Mouse (Mus musculus): Measurements from ENCODE around the gene Gbp3. TPM values are rescaled to one million over a fixed set of nuclear protein-coding genes. Genes with fewer than 3 reads are reported as not detected.
A peak's percentile ranks its signal among the peaks of the same experiment; 100 is the strongest.

Gbp3 gene
- total RNA-seq, 2 experiments from 2014 or later = 5.2 to 7.6 TPM

DNA sequence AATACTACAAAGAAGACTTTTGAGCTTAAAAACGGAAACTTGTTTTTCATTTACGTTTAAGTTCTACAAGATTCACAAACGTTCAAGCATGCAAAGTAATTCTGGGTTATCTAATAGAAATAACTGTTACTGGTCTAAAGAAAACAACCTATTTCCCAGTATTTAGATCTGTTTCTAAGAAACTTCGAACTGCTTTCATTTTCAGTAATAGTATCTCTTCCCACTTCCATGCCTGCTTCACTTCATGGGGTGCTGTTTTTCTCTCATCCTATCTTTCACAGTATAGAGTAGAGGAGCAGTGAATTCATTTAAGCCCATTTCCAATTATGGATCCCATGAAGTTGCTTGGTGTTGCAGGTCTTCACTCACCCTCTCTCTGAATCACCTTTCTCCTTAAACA, 18.5 kb downstream of the Gbp3 start:
- DNase-seq = no peak
- intact Hi-C loops (cut with DNase I; ENCODE audit: low total_unique reads) = no loop called here

DNA sequence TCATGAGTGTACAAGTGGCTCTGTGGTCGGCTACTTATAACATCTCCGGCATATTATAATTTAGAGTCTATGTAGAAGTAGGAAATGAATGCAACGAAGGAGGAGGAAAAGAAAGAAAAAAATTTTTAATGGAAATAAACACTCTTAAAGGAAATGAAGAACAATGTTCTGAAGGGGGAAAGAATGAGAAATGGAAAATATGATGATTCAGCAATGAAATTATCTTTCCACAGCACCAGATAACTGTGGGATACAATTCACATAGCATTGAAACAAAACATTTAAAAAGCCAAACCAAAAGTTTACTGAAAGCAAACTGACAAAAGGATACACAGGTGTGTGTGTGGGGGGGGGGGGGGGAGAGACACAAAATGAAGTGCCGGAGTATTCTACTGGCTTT, 23.2 kb downstream of the Gbp3 start:
- no peak for DNase-seq
- intact Hi-C loops (cut with DNase I; ENCODE audit: low total_unique reads) = no loop called here

DNA sequence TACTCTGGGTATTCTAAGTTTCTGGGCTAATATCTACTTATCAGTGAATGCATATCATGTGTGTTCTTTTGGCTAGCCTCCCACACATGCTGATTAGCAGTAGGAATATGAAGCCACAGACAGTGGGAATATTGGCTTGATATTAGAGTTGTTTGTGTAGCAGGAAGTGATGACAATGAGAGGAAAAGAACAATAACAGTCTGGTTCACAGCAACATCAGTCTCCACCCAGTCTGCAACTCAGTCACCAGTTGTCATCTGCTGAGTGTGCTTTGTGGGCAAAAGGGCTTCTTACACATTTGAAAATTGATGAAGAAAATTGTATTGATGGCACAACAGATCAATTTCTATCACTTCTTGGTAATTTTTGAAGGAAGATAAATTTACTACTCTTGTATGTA, 27.6 kb downstream of the Gbp3 start:
- intact Hi-C loops (cut with DNase I; ENCODE audit: low total_unique reads) = no loop called here
- no peak for DNase-seq

DNA sequence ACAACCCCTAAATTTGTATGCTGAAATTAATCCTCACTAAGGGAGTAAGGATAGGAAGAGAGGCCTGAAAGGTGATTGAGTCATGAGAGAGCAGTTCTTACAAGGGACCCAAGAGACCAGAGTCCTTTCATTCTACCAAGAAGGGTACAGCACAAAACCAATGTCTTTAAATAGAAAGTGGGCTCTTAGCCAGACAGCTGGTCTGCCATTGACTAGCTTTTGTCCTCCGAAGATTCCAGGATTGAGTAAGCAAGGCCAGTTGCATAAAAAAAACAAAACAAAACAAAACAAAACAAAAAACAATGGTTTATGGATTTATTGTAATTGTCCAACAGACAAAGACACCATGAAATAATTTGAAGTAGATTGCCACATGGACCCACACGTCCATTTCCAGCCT, 29.1 kb downstream of the Gbp3 start:
- DNase-seq = no peak
- intact Hi-C loops (cut with DNase I; ENCODE audit: low total_unique reads) = no loop called here

DNA sequence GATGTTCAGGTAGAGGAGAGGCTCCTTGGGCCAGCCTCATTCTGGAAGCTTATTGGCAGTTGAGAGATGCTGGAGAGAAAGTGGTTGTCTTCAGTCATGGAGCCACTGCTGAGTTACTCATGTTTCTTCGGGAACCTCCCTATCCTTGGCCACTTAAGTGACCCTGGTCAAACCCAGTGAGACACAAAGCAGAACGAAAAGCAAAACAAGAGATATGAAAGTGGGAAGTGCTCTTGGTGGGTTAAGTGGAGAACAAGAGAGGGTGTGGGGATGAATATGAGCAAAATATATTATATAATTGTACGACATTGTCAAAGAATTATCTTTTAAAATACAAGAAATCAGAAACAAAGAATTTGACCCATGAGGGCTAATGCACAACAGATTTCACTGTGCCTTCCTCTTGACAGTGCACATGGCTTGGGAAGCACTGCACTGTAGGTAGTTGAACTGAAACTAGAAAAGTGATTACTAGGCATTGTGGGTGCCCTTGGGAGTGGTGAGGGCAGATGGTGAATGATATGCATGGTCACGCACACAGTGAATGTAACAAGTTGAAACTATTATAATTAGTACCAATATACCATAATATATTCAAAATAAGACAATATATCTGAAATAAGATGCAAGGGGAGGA, 30.7 kb downstream of the Gbp3 start:
- intact Hi-C loops (cut with DNase I; ENCODE audit: low total_unique reads) = no loop called here
- no peak for DNase-seq

DNA sequence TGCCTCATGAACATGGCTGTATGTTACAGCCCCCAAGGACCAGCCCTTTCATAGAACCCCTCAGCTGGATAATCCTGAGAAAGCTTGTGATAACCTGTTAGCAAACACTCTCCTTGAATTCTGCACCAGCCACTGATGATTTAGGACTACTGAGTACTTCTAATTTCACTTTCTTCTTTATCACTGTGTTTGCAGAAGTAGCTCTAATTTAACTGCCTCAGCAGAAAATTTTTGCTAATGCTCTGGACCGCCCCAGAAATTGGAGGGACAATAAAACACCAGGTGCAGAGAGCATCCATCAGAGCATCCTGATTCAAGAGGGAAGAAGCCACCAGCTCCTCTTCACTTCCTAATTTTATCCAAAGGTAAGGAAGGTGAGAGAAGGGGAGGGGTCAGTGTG, 34.7 kb downstream of the Gbp3 start, which contains the start of gene Gbp2b:
Gene Gbp2b (plus strand): TSS at position 301 of the 400 bp plus-strand sequence.
- DNase-seq = no peak
- intact Hi-C loops (cut with DNase I; ENCODE audit: low total_unique reads) = no loop called here

DNA sequence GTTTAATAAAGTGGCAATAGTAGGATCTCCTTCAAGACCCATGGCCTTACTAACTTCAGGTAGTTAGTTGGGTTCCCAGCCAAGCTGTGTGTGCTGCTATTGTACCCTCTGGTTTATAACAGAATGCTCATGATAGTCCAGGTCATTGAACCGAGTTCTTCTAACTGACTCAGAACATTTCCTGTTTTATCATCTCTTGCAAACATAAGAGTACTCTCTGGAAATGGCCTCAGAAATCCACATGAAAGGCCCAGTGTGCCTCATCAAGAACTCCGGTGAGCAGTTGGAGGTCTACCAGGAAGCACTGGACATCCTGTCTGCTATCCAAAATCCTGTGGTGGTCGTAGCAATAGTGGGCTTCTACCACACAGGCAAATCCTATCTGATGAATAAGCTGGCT, 38.1 kb downstream of the Gbp3 start:
- intact Hi-C loops (cut with DNase I; ENCODE audit: low total_unique reads) = no loop called here
- DNase-seq = no peak

DNA sequence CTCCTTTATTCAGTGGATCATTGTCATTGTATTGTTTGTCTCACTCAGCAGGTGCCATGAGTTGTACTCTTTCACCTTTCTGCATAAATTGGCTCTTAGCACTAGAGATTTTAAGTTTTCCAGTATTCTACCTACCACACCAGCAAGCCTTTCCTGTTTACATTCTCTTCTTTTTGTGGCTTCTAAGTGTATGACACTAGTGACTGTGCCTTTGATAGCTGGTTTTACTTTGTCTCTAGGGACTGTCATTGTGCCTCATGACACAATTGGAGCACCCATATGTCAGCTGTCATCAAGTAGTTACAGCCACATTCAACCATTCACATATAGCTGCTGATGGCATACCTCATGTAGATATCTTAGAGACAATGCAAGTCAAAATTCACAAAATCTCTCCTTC, 41.8 kb downstream of the Gbp3 start:
- intact Hi-C loops (cut with DNase I; ENCODE audit: low total_unique reads) = no loop called here

DNA sequence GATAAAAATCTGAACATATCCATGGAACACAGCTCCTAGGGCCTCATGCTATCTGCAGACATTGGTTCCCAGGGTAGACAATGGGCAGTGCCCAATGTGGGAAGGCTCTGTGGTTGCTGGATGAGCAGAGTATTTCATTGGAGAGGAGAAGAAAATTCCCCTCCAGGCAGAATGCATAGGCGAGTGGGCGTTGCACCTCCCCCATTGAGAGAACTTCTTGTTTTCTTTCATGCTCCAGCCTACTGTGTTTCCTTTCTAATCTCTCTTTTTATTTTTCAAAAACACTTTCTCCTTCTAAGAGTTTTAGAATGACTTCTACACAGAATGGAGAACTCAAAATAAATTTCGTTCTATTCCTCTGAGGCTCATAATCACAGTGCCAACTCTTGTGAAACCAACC, 58.8 kb downstream of the Gbp3 start:
- intact Hi-C loops (cut with DNase I; ENCODE audit: low total_unique reads) = no loop called here
- DNase-seq = no peak

More for the DNA sequence above, 41.8 kb downstream of the Gbp3 start:
- DNase-seq = no peak

DNA sequence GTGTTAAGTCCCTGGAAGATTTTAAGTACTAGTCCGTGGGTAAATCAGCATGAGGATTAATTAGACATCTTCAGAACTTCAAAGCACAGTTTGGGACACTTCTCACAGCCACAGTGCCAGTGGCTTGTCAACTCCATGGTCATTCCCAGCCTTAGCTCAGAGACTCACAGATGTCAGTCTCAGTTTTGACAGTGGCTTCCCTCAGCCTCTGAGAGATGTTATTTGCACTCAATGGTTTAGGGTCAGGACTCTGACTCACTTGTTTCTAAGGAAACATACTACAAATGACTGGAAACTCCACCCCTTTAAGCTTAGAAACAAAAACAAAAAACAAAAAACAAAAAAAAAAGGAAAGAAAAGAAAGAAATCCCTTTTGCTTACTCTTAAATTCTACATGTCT, 59.8 kb downstream of the Gbp3 start:
- DNase-seq = no peak
- intact Hi-C loops (cut with DNase I; ENCODE audit: low total_unique reads) = no loop called here

DNA sequence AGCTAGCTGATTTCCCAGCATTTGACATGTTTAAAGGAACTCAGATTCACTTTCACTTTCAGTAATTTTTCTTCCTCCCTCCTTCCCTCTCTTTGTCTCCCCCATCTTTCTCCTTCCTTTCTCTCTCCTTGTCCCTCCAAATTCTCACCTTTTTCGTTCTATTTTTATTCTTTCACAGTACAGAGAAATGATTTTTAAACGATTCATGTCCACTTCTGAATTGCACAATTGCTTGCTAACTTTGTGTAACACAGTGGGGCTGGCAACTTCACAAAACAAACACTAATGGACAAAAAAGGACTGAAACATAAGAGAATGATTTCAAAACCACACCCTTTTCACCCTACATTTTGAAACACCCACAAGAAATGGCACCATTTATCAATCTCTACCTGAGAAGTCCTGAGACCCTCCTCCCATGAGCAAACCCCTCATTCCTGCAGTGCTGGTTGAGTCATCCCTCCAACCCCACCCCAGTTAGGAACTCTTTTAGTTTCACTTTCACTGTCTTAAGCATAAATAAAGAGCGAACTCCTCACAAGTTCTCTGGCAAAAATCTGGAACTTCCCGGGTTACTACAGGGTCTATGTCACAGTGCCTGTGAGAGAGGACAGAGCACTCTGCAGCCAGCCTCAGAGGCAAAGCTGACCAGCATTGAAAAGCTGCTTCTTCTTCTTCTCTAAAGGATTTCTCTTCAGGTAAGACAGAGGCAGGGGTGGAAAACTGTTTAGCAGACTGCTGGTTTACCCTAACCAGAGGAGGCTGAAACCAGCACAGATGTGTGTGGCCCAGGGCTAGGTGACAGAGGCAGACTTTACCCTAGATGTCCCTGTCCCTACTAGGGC, 60.5 kb downstream of the Gbp3 start, which contains the start of gene Gbp2:
Gene Gbp2 (plus strand): TSS at position 492 of the 845 bp plus-strand sequence.
- peak; percentile 3 for DNase-seq
- intact Hi-C loops (cut with DNase I; ENCODE audit: low total_unique reads) = no loop called here

DNA sequence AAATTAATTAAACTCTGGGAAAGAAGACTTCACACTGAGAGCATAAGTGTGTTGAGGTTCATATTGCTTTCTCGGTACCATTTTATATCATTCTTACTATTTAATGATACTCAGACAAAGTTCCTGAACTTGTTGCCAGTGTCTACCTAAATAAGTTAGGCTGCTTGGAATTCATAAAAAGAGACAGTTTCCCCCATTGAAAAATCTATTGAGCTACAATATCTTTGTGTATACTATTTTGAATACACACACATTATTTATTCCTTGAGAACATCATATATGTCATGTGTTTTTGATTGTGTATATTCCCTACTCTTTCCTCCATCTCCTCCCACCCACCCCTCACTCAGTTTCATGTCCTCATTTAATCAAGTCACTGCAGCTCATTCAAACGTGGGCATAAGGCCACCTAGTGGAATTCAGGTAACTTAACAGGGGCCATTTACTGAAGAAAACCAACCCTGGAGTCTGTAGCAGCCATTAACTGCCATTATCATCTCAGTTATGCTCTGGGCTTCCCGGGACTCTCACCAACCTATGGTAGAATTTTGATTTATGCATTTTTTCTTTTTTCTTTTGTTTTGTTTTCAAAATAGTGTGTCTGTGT, 61.2 kb downstream of the Gbp3 start:
- no peak for DNase-seq
- intact Hi-C loops (cut with DNase I; ENCODE audit: low total_unique reads) = no loop called here

Other genes with a start within 250 kb of the Gbp3 start
- gene Pdlim5, start 164.3 kb upstream of the Gbp3 start, total RNA-seq (2021) = 100 to 1,000 TPM; 452 to 543 TPM
- 1 to 10 TPM; 2.2 to 2.3 TPM for gene Gbp5, start 66.0 kb upstream of the Gbp3 start, total RNA-seq (2021)
- gene Gbp7, start 29.7 kb upstream of the Gbp3 start, total RNA-seq (2021) = 1 to 10 TPM; 5.7 to 6.3 TPM
- gene Gbp2b, start 34.8 kb downstream of the Gbp3 start, total RNA-seq (2021) = under 1 TPM in 1 of 2 experiments, not detected in 1; 0.11 TPM
- gene Gbp2, start 60.6 kb downstream of the Gbp3 start, total RNA-seq (2021) = 1 to 10 TPM; 3.6 to 4.0 TPM
- 1 to 10 TPM; 4.2 to 4.3 TPM for gene Kyat3, start 141.0 kb downstream of the Gbp3 start, total RNA-seq (2021)
- gene Gtf2b, start 205.0 kb downstream of the Gbp3 start, total RNA-seq (2021) = 10 to 100 TPM; 13.9 to 14.3 TPM